Mouse (Mus musculus): Measurements from ENCODE around the gene Ncan.
A peak's percentile ranks its signal among the peaks of the same experiment; 100 is the strongest.

DNA sequence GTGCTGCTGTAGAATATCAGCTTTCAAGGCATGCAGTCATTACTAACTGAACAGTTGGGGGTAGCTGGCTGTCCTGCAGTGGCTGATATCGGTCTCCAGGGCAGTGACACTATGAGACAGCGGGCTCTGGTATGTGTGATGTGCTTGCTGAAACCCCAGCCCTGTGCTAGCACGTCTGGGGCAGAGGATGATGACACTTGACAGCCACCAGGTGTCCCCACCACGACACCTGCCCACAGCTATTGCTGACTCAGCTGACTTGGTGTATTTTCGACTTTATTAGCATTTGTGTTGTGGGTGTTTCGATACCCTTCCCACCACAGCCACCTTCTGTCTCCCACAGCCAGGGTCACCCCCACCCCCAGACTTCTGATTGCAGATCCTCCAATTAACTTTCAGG lies 16.2 kb downstream of the Ncan start:
- TF ChIP-seq CTCF (IDR thresholded peaks at IDR 0.05; ENCODE audit: extremely low read depth, insufficient read depth, insufficient read length, insufficient replicate concordance): peak; percentile 89; the same call in 1 of the 2 replicates
- no peak for TF ChIP-seq POLR2A (IDR thresholded peaks at IDR 0.05; ENCODE audit: low read depth, low read length)
